Mouse (Mus musculus) spleen, adult 2 months (tissue): ENCODE measurements around the gene Tns1. TPM values are rescaled to one million over a fixed set of nuclear protein-coding genes. Genes with fewer than 3 reads are reported as not detected.

Source experiments
- DNase-seq, 2 experiments: peaks; one replicate each; pipeline versions ENCODE4 v3.0.0 to v3.0.0-alpha.2; 2012 to 2021; ENCODE audit warnings: low spot score in 2 of 2, low read depth in 1 of 2
- H3K27ac ChIP-seq: fragments of 200-500 bp; 2 replicates; pipeline ENCODE4 v1.5.1; 2012; ENCODE audit warnings: low read length, inconsistent platforms; ENCODE audit not compliant: insufficient read depth
- H3K27me3 ChIP-seq: fragments of 200-500 bp; 2 replicates; pipeline ENCODE4 v1.6.1; 2012; ENCODE audit warnings: mild to moderate bottlenecking, moderate library complexity, low read length, inconsistent platforms; ENCODE audit not compliant: control insufficient read depth, insufficient read depth
- H3K36me3 ChIP-seq: fragments of 200-500 bp; 2 replicates; pipeline ENCODE4 v1.6.1; 2012; ENCODE audit warnings: mild to moderate bottlenecking, low read length, inconsistent platforms; ENCODE audit not compliant: control insufficient read depth, insufficient read depth
- H3K4me1 ChIP-seq: fragments of 200-500 bp; 2 replicates; pipeline ENCODE4 v1.6.1; 2011; ENCODE audit warnings: inconsistent platforms; ENCODE audit not compliant: control insufficient read depth, insufficient read depth, insufficient read length
- H3K4me3 ChIP-seq: fragments of 200-500 bp; 2 replicates; pipeline ENCODE4 v1.5.1; 2011; ENCODE audit warnings: mild to moderate bottlenecking, inconsistent platforms; ENCODE audit not compliant: insufficient read depth, insufficient read length; ENCODE audit errors: extremely low read depth
- CTCF ChIP-seq: fragments of 200-500 bp; IDR thresholded peaks from 2 replicates; pipeline ENCODE4 v1.5.1; 2011; ENCODE audit warnings: mild to moderate bottlenecking, inconsistent platforms; ENCODE audit not compliant: insufficient read depth, insufficient read length, insufficient replicate concordance; ENCODE audit errors: extremely low read depth
- POLR2A ChIP-seq: fragments of 200-500 bp; IDR thresholded peaks from 2 replicates; pipeline ENCODE4 v1.6.1; 2011; ENCODE audit warnings: low read depth, low read length, inconsistent platforms
- WGBS: fragments of 180-500 bp; shearing (Covaris S2); methylation state at CpG from one replicate; pipeline ENCODE4 v1.1.7; 2018; 5-methylcytosine and 5-hydroxymethylcytosine counted together
- polyA plus RNA-seq: library from polyadenylated mRNA; depleted of rRNA; stranded (reverse); fragments of >200 nt; gene quantifications from 2 replicates; pipeline ENCODE4 v1.2.3, GENCODE M21; 2012

Gene Tns1
- polyA plus RNA-seq, 1 experiment, result 80.4 TPM

DNA sequence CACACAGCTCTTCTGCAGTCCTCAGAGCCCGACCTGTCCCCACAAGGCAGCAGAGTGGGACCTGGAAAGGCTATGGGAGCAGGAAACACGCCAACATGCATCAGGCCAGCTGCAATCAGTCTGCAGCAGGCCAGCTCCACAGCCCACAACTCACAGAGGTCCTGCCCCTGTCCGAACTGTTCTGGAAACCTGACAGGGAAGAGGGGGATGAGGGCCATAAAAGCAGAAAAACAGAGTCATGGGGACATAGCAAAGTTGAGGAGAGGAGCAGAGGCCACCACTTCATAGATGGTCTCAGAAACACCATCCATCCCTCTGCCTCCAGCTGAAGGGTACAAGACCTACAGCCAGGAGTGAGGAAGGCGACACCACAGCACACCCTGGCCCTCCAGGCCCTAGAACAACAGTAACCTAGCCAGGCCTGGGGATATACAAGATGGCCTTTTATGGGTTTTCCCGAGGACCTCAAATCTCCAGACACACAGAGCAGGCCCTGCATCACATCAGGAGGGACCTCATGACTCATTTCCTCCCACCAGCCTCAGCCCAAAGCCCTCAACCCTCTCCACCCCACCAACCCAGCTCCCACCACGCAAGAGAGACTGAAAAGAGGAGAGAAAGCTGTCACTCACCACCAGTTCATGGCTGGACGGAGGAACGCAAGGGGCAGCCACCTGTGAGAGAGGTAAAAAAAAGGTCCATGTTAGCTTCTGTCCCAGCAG is 108.6 kb downstream of the Tns1 start:
- Histone ChIP-seq H3K4me1 (no peaks in the 10 kb centered on the region), H3K36me3 (no peaks in the 10 kb centered on the region), H3K4me3 (no peak overlapping the region), H3K27ac (peak overlapping the region; percentile 17; the same call in 1 of the 2 replicates), H3K27me3 (no peaks in the 10 kb centered on the region)
- no peak for TF ChIP-seq CTCF
- no peak for TF ChIP-seq POLR2A
- 47% methylated on average over 8 of the region's 8 CpGs for WGBS
- no peak for DNase-seq

- Histone ChIP-seq H3K4me3 (no peak overlapping the region), H3K4me1 (no peaks in the 10 kb centered on the region), H3K36me3 (no peaks in the 10 kb centered on the region), H3K27ac (peak overlapping the region; percentile 17; the same call in 1 of the 2 replicates), H3K27me3 (no peaks in the 10 kb centered on the region)
- 70% methylated on average over 10 of the region's 14 CpGs for WGBS
- no peak for DNase-seq
- TF ChIP-seq CTCF (no peak), POLR2A (no peak)
Observed at GRCm38 (mm10) chr1:74014538-74015327, 109.5 kb downstream of the Tns1 start.

- H3K36me3 ChIP-seq, result no peaks in the 10 kb centered on the region
- no peaks in the 10 kb centered on the region for H3K27me3 ChIP-seq
- no peak overlapping the region for H3K4me3 ChIP-seq
- no peaks in the 10 kb centered on the region for H3K4me1 ChIP-seq
- peak overlapping the region; percentile 37 for H3K27ac ChIP-seq
- no peak for DNase-seq
- TF ChIP-seq POLR2A, result no peak
- TF ChIP-seq CTCF, result no peak
- WGBS, result 79% methylated on average over 14 of the region's 14 CpGs
Observed at GRCm38 (mm10) chr1:74013296-74014031, 110.8 kb downstream of the Tns1 start.

- DNase-seq, result no peak
- Histone ChIP-seq H3K27me3 (no peaks in the 10 kb centered on the region), H3K4me1 (no peaks in the 10 kb centered on the region; the same call in 1 of the 2 replicates), H3K4me3 (no peak overlapping the region), H3K27ac (peak overlapping the region; percentile 24; the same call in 1 of the 2 replicates), H3K36me3 (no peaks in the 10 kb centered on the region)
- TF ChIP-seq CTCF (no peak), POLR2A (no peak)
- WGBS, result 83% methylated on average over 10 of the region's 10 CpGs
Observed at GRCm38 (mm10) chr1:74012706-74013105, 111.5 kb downstream of the Tns1 start.

DNA sequence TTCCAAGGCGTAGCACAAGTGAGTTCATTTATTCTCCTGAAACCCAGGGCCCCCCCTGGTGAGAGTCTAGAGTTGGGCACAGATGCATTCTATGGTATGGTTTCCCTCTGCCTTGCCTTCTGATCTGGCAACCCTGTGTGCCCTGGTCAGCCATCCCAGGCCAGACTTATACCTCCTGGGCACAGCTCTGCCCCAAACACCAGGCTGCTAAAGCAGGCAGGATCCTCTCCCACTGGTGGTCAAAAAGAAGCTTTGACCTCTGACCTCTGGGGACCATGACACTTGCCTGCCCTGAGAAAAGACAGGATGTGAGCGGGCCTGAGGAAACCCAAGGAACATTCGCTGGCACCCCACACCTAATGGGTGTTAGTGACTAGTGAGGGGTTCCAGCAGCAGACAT is 114.8 kb downstream of the Tns1 start:
- peak overlapping the region; percentile 8; the same call in 1 of the 2 replicates for H3K27ac ChIP-seq

GRCm38 (mm10) chr1:74008966-74009365 is 115.3 kb downstream of the Tns1 start:
- H3K27ac ChIP-seq, result peak overlapping the region; percentile 57
- no peaks in the 10 kb centered on the region; the same call in 1 of the 2 replicates for H3K4me1 ChIP-seq
- TF ChIP-seq POLR2A (no peak), CTCF (no peak)
- H3K27me3 ChIP-seq, result no peaks in the 10 kb centered on the region
- no peaks in the 10 kb centered on the region for H3K36me3 ChIP-seq
- WGBS, result 84% methylated on average over 3 of the region's 3 CpGs
- H3K4me3 ChIP-seq, result no peak overlapping the region
- no peak for DNase-seq

More for the DNA sequence above, 114.8 kb downstream of the Tns1 start:
- H3K27me3 ChIP-seq, result no peaks in the 10 kb centered on the region
- H3K4me3 ChIP-seq, result no peak overlapping the region
- no peaks in the 10 kb centered on the region for H3K36me3 ChIP-seq
- no peak for DNase-seq
- TF ChIP-seq CTCF (no peak), POLR2A (no peak)
- no peaks in the 10 kb centered on the region; the same call in 1 of the 2 replicates for H3K4me1 ChIP-seq
- 87% methylated on average over 3 of the region's 3 CpGs for WGBS
